Mouse (Mus musculus) heart, adult 8-10 months (tissue): ENCODE results near the gene Gm39115. TPM values are rescaled to one million over a fixed set of nuclear protein-coding genes. Genes with fewer than 3 reads are reported as not detected.
A peak's percentile ranks its signal among the peaks of the same experiment; 100 is the strongest.
"Not testable (repeated sequence)": the region's sequence is repeated elsewhere in the genome, so short reads cannot be mapped to it uniquely, and the experiment has no call there.

Experiments
- DNase-seq: peaks from one replicate; pipeline ENCODE4 v3.0.0; 2022; ENCODE audit warnings: low spot score
- total RNA-seq, 4 experiments: library from RNA; stranded (reverse); gene quantifications; 2 replicates each; pipeline ENCODE4 v1.2.4; 2022

Gm39115 gene
- not detected for total RNA-seq

- DNase-seq: not testable (repeated sequence)
These were observed at the start of gene Gm39115 for GRCm38 (mm10) chr7:142135934-142136333. TSS of gene Gm39115 (minus strand) at chr7:142136034.

DNA sequence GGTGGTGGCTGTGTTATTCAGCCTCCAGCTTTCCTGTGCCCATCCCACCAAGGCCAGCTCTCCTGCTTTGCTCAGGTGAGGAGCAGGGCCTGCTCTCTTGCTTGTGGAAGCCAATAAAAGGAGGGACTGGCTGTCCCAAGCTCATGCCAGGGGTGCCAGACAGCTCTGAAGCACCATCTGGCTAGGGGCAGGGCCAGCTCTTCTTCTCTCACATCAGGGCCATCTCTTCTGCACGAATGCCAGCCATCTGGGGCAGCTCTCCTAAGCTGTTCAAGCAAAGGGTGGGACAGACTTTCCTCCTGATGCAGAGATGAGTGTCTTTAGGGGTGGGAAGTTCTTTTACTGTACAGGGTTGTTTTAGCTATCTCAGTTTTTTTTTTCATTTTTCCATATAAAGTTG, 45.2 kb upstream of the Gm39115 start:
- no peak for DNase-seq

- DNase-seq: no peak
These were observed 42.9 kb upstream of the Gm39115 start for GRCm38 (mm10) chr7:142178685-142179084.

GRCm38 (mm10) chr7:142175905-142176304, 40.1 kb upstream of the Gm39115 start, which contains the start of gene Krtap5-2:
TSS of gene Krtap5-2 (minus strand) at chr7:142176005.
- not testable (repeated sequence) for DNase-seq

DNA sequence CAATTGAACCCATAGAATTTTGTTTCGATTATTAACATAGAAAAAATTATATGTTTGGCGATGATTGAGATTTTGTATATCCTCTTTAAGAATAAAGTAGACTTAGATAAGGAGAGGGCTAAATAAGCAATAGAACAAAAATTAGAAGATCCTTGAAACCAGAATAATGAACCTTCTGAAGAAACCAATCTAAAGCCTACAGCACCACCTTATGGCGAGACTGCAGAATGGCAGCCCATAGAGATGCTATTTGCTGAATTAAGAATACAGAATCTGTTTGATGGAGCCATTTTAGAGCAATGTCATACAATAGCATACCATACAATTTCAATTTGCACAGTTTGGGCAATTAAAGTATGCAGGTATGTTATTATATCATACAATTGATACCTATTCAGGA, 34.0 kb upstream of the Gm39115 start:
- DNase-seq: no peak

DNA sequence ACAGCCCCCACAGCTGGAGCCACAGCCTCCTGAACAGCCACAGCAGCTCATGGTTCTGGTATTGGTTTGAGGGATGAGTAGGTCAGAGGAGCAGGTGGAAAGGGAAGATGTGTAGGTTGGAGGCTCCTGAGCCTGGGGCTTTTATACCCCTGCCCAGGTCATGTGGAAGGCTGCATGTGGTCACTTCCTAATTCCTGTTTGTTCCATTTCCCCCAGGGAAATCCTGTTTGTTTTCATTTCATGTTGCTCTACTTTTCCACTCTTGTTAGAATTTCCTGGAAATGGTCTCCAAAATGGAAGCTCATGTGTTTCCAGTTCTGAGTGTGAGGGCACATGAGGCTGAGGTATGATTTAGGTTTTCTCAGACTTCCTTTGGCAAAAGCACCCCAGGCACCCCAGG, 29.8 kb upstream of the Gm39115 start, which contains the start of gene Gm4553:
TSS of gene Gm4553 (minus strand) at position 101 of the 400 bp plus-strand sequence.
- not testable (repeated sequence) for DNase-seq

GRCm38 (mm10) chr7:142159366-142159765, 23.5 kb upstream of the Gm39115 start:
- DNase-seq: no peak

DNA sequence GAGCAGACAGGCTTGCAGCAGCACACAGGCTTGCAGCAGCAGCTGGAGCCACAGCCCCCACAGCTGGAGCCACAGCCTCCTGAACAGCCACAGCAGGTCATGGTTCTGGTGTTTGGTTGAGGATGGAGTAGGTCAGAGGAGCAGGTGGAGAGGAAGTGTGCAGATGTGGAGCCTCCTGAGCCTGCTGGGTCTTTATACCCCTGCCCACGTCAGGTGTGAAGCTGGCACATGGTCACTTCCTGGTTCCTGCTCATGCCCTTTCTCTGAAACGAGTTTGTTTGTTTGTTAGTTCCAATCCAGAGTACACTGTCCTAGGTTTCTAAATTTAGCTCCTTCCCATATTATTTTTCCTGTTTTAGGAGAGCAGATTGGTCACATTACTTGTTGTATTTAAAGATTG, 21.2 kb upstream of the Gm39115 start, which contains the start of gene Gm29735:
TSS of gene Gm29735 (minus strand) at position 101 of the 400 bp plus-strand sequence.
- DNase-seq: not testable (repeated sequence)

- DNase-seq: no peak
These were observed 19.5 kb upstream of the Gm39115 start for GRCm38 (mm10) chr7:142155308-142155707.

DNA sequence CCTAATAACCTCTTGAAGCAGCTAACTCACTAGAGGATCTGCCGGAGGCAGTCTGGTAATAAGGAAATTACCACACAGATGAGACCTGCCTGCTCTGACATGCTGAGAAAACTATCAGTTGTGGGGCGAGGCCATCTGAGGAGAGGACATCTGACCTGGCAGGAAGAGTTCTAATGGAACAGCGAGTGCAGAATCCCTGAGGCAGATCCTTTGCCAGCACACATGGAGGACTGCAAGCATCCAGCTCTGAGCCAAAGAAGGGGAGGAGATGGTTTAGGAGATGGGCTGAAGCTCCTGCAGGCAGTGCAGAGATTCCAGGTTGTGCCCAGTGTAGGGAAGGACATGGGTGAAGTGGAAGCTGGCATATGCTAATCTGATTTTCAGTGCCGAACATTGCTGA, 16.4 kb upstream of the Gm39115 start:
- no peak for DNase-seq

DNA sequence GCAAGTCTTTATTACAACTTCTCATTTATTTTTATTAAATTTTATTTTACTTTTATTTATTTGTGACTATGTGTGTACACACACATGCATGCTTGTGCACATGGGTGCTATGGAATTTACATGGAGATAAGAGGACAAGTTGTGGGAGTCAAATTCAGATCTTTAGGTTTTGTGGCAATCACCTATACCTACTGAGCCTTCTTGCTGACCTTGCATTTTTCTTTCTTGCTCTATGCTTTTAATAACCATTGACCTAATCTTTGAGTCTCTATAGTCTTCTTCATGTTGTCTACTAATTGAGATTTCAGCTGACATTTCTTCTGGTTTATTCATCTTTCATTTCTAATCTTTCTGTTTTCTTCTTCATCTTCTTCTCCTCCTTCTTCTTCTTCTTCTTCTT, 12.8 kb upstream of the Gm39115 start:
- no peak for DNase-seq

DNA sequence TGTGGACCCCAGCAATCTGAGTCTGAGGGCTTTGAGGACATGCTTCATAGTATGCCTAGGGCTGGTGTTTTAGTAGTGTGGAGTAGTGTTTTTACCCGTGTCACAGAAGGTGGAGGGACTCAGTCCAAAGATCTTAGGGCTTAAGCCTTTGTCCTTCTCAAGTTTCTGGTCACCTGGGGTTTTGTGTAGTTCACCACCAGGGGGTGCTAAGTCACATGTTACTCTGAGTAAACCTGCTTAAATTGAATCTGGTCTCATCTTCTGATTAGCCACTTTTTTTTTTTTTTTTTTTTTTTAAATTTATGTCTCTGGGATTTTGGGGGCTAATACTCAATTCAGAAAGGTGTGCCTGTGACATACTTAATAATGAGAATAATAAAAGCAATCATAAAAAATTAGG, 10.2 kb upstream of the Gm39115 start:
- DNase-seq: peak; percentile 33

GRCm38 (mm10) chr7:142145413-142145940, 9.6 kb upstream of the Gm39115 start:
- no peak for DNase-seq

- no peak for DNase-seq
These were observed 8.7 kb upstream of the Gm39115 start, which contains the start of gene Gm45337 for GRCm38 (mm10) chr7:142144507-142144906. TSS of gene Gm45337 (minus strand) at chr7:142144607.

- DNase-seq: not testable (repeated sequence)
These were observed 7.7 kb upstream of the Gm39115 start for GRCm38 (mm10) chr7:142143506-142144010.

DNA sequence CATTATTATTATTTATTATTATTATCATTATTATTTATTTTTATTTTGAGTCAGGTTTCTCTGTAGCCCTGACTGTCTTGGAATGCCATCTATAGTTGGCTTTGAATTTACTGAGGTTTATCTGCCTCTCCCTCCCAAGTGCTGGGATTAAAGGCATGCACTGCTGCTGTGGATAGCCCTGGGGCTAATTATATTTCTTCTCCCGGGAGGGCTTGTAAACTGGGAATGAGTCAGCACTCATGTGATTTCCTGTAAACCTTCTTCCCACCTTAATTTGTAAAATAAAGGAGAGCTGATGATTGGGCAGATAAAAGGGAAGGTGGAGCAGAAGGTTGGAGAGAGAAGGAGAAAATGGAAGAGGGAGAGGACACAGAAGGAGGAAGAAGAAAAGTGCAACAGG, 4.9 kb upstream of the Gm39115 start:
- DNase-seq: no peak

- no peak for DNase-seq
These were observed 1.4 kb downstream of the Gm39115 start for GRCm38 (mm10) chr7:142134206-142134995.

DNA sequence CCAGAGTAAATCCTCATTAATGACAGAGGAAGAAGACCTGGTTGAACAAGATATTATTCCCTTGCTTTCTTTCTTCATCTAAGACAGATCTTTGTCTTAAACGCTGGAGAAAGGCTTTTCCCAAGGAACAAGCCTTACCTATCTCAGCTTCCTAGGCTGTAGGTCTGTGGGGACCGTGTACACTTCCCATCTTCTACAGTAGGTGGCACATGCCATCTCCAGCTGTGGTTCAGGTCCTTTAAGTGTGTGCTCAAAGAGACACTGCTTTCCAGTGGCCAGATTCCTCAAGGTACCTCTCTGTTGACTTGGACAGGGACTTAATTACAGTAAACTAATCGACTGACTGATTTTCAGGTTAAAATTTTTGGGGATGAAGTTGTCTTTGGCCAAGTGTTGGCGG, 7.0 kb downstream of the Gm39115 start:
- DNase-seq: no peak

DNA sequence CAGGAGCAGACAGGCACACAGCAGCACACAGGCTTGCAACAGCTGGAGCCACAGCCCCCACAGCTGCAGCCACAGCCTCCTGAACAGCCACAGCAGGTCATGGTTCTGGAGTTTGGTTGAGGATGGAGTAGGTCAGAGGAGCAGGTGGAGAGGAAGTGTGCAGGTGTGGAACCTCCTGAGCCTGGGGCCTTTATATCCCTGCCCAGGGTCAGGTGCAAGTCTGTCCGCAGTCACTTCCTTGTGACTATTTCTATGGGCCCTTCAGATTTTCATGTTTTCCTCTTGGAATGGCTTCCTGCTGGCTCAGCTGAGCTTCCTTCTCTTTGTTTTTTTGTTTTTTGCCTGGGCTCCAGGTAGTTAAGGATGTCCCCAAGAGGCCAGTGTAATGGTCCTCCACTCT, 15.2 kb downstream of the Gm39115 start, which contains the start of gene Gm45618:
TSS of gene Gm45618 (minus strand) at position 101 of the 400 bp plus-strand sequence.
- DNase-seq: not testable (repeated sequence)

GRCm38 (mm10) chr7:142119632-142120031, 16.2 kb downstream of the Gm39115 start:
- no peak for DNase-seq

DNA sequence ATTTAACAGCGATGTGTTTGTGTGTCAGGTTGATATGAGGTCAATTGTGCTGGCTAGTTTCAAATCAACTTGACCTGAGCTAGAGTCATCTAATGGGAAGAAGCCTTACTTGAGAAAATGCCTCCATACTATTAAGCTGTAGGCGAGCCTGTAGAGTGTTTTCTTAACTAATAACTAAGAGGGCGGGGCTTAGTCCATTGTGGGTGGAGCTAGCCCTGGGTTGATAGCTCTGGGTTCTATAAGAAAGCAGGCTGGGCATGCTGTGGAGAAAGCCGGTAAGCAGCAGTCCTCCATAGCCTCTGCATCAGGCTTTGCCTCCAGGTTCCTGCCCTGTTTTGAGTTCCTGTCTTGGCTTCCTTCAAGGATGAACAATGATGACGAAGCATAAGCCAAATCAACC, 31.1 kb downstream of the Gm39115 start:
- DNase-seq: no peak

GRCm38 (mm10) chr7:142097776-142098175, 38.1 kb downstream of the Gm39115 start:
- peak; percentile 72 for DNase-seq

DNA sequence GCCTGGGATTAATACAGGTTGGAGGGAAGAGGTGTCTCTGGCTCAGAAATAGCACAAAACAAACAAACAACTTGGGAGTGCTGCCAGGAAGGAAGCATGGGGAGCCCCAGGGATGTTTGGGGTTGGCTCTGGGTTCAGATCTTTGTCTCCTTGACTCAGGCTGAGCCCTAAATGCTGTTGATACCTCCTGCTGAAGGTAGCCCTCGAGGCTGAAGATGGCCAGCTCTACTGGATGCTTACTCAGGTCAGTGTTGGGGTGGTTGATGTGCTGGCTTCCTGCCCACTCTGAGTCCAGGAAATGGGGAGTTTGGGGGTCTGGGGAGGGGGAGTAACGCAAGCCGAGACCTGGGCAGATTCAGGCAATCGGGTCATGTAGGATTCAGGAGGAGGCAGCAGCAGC, 39.1 kb downstream of the Gm39115 start:
- DNase-seq: no peak
